Mouse (Mus musculus) adrenal gland, postnatal 36 days (tissue): ENCODE measurements at regions not wholly inside any gene's neighbourhood (a gene's known extent, or its start where the extent isn't known, plus 50 kb on each side); places are given as distances from the start of the nearest gene placed in this dataset.

ENCODE experiments used
- DNase-seq, 2 experiments: peaks; one replicate each; pipeline ENCODE4 v3.0.0; 2021; ENCODE audit warnings: mixed read lengths in 1 of 2

DNA sequence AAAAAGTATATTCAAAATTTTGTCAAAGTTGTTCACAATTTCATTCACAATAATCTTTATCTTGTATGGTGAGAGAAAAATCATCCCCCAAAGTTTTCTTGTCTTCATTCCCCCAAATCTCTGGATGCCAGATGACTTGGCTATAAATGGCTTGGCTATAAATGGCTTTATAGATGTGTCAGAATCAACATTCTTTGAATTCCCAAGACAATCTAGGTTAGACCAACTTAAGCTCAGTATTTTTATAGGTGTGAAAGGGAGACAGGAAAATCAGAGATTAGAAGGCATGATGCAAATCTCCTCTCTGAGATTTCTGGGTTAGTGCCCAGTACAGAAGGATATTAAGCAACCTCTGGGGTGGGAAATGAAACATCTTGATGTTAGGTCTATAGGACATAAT lies 685.4 kb downstream of the Ttll7 start:
- DNase-seq, result no peak

DNA sequence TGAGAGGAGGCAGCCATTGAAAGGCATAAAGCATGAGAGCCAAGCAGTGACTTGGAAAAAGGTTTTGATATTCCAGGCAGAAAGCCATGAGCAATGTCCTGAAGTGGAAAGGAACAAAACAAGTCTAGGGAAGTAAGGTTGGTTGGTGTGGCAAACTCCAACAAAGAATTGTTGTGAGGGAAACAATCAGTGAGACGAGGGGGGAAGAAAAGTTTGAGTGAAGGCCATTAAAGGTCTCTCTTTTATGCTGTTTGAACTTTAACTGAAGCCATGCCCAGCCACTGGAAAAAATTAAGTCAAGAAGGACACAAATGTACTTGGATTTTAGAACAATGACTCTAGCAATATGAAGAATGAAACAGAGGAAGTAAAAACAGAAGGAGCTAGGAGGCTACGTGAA lies 680.0 kb downstream of the Ttll7 start:
- DNase-seq, result no peak

DNA sequence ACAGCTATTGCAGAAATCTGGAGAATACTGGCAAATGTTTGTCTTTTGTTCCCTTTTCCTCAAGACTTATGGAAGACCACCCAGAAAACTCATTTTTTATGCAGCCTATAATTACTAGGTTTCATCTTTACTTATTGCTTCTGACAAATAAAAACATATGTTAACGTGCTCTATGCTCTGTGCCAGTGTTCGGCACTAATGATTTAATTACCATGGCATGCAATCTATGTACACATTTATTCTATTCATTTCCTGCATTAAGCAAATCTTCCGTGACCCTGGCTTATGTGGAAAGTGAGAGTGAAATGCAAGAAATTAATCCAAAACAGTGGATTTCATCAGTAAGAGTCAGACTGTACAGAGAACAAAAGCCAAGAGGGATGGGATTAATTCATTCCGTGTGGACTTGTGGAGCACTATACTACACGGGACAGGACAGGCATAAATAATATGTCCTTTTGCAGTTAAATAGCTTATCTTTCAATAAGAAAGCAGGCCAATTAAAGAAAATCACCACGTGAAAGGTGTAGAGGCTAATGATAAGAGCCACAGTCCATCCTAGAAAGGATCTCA lies 679.5 kb downstream of the Ttll7 start:
- DNase-seq, result no peak
